Mouse (Mus musculus): ENCODE results near the gene Slc25a18. TPM values are rescaled to one million over a fixed set of nuclear protein-coding genes. Genes with fewer than 3 reads are reported as not detected.

Gene Slc25a18
- total RNA-seq, 1 experiment from 2014 or later: 0.33 TPM

GRCm38 (mm10) chr6:120841754-120842153 lies 68.4 kb downstream of the Slc25a18 start:
- no peak for DNase-seq

Small RNAs within 50 kb of the gene (microRNA-seq; reads per million reads assigned to microRNA genes)
- gene Gm25193: 0 reads per million in 2 experiments

Other genes starting within 250 kb of the Slc25a18 start
- 28.5 and 37.4 TPM in 2 replicates for gene Hdhd5, start 242.3 kb upstream of the Slc25a18 start, total RNA-seq (2021)
- gene Cecr2, start 107.2 kb upstream of the Slc25a18 start, total RNA-seq (2021): 11.3 and 12.9 TPM in 2 replicates
- gene Atp6v1e1, start 49.2 kb downstream of the Slc25a18 start, total RNA-seq (2021): 469 and 476 TPM in 2 replicates
- 56.4 and 66.0 TPM in 2 replicates for gene Bcl2l13, start 62.6 kb downstream of the Slc25a18 start, total RNA-seq (2021)
- 6.5 and 8.4 TPM in 2 replicates for gene Bid, start 143.3 kb downstream of the Slc25a18 start, total RNA-seq (2021)